Mouse (Mus musculus) kidney, postnatal 14 days (tissue): ENCODE measurements around the gene Krtap3-2.
"Not testable (repeated sequence)": the region's sequence is repeated elsewhere in the genome, so short reads cannot be mapped to it uniquely, and the experiment has no call there.

Experiments
- DNase-seq: peaks from one replicate; pipeline ENCODE4 v3.0.0; 2022; ENCODE audit warnings: mixed read lengths

Krtap3-2 gene

DNA sequence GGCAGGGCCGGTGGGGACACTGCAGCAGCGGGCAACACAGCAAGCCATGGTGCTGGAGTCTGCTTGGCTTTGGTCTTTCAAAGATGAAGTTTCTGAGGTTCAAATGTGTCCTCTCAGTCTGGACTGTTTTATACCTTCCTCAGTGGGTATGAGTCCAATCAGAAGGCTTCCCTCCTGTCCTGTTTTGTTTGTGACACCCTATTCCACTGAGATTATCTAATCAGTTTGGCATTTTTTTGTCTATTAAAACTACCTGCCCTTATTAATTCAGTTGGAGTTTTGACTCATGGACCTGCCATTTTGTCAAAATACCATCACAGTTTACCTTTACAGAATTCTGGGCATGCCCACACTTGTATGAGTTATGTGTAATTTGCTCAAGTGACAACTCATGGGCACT lies at the start of gene Krtap3-2:
Gene Krtap3-2, minus strand, starts transcription at position 101 of the 400 bp plus-strand sequence.
- DNase-seq = no peak

DNA sequence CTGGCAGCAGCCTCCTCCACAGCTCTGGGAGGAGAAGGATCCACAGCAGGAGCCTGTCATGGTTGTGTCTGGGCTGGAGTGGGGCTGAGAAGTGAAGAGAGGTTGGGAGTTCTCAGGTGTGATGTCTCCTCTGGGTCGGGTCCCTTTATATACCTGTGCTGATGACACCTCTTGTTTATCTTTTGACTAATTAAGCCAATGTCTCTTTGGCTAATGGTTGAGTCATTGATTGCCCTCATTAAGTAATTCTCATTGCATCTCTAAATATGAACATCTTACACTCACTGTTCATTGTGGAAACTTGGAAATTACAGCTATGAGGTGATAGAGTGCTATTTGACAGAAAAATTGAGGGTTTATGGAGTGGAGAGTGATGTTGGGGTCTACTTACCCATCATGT lies 46.6 kb upstream of the Krtap3-2 start, which contains the start of gene Gm11938:
Gene Gm11938, minus strand, starts transcription at position 101 of the 400 bp plus-strand sequence.
- DNase-seq = not testable (repeated sequence)

DNA sequence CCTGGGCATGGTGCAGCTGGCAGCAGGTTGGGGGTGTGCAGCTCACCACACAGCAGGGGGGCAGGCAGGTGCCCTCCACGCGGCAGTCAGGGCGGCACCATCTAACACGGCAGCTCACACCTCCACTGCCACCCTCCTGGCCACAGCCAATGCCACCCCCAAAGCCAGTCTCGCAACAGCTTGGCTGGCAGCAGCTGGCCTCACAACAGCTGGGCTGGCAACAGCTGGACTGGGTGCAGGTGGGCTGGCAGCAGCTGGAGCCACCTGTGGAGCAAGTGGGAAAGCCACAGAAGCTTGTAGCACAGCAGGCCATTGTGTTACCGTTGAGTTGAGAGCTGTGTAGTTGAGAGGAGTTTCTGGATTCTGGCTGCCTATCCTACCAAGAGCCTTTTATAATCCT lies 41.1 kb upstream of the Krtap3-2 start, which contains the start of gene Krtap9-3:
Gene Krtap9-3, minus strand, starts transcription at position 364 of the 400 bp plus-strand sequence.
- not testable (repeated sequence) for DNase-seq

DNA sequence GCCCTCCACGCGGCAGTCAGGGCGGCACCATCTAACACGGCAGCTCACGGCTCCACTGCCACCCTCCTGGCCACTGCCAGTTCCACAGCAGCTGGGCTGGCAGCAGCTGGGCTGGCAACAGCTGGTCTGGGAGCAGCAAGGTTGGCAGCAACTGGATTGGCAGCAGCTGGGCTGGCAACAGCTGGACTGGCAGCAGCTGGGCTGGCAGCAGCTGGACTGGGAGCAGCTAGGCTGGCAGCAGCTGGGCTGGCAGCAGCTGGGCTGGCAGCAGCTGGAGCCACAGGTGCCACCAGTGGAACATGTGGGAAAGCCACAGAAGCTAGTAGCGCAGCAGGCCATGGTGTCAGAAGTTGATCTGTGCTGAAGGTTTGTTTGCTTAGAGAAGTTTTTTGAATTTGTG lies 34.3 kb upstream of the Krtap3-2 start, which contains the start of gene Krtap1-3:
Gene Krtap1-3, minus strand, starts transcription at position 359 of the 400 bp plus-strand sequence.
- no peak for DNase-seq

DNA sequence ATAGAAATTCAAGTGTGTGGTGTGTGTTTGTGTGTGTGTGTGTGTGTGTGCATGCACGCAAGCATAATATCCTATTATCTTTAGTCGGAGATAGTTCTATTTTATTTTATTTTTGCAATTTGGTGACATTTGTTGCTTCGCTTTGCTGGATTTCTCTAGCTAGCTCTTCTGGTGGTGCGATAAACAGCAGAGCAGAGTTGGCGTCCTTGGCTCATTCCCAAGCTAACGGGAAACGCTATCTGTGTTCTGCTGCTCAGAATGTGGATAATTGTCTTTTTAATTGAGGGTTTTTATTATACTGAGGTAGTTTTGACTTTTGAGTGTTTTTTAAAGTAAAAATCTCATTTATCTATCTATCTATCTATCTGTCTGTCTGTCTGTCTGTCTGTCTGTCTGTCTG lies 28.4 kb upstream of the Krtap3-2 start:
- DNase-seq = no peak

DNA sequence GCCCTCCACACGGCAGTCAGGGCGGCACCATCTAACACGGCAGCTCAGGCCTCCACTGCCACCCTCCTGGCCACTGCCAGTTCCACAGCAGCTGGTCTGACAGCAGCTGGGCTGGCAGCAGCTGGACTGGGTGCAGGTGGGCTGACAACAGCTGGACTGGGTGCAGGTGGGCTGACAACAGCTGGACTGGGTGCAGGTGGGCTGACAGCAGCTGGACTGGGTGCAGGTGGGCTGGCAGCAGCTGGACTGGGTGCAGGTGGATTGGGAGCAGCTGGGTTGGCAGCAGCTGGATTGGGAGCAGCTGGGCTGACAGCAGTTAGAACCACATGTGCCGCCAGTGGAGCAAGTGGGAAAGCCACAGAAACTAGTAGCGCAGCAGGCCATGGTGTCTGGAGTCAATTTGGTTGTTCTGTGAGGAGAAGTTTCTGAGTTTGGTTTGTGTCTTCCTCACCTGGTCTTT lies 26.6 kb upstream of the Krtap3-2 start, which contains the start of gene Krtap1-4:
Gene Krtap1-4, minus strand, starts transcription at position 410 of the 460 bp plus-strand sequence.
- no peak for DNase-seq

DNA sequence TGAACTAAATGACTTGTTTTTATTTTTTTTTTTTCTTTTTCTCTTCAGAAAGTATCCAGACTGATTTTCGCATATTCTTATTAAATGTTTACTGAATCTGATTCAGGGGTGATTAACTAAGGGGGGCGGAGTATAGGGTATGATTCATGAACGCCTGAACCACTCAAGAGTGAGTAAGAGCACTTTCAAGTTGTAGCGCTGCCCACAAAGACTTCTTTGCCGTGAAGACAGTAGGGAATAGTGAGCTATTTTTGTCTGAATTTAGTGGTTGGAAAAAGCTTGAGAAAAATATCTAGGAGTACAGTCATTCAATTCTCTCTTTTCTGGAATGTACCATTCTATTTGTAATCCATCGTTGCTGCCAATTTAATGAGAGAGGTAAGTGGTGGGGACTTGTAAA lies 24.9 kb upstream of the Krtap3-2 start:
- DNase-seq = no peak

DNA sequence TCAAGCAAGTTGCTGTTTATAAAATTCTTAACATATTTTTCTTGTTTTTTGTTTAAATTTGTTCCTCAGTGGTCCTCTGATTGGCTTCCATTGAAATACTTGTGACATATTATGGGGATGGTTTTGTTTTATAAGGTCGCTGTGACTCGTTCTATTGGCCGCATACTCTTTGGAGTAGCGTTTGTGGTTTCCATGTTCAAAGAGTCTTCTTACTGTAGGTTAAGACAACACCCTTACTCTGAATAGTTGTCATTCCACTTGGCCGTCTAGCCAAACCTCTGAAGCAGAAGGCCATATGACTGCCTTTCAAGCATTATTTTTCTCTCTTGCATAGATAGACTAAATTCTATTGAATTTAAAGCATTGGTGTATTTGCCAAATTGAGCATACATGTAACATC lies 24.4 kb upstream of the Krtap3-2 start:
- no peak for DNase-seq

DNA sequence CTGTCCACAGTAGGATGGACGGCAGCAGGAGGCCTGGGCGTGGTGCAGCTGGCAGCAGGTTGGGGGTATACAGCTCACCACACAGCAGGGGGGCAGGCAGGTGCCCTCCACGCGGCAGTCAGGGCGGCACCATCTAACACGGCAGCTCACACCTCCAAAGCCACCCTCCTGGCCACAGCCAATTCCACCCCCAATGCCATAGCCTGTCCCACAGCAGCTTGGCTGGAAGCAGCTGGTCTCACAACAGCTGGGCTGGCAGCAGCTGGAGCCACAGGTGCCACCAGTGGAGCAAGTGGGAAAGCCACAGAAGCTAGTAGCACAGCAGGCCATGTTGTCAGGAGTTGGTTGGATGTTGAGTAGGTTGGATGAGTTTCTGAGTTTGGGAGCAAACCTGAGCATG lies 24.0 kb upstream of the Krtap3-2 start, which contains the start of gene Krtap1-5:
Gene Krtap1-5, minus strand, starts transcription at position 381 of the 400 bp plus-strand sequence.
- no peak for DNase-seq

DNA sequence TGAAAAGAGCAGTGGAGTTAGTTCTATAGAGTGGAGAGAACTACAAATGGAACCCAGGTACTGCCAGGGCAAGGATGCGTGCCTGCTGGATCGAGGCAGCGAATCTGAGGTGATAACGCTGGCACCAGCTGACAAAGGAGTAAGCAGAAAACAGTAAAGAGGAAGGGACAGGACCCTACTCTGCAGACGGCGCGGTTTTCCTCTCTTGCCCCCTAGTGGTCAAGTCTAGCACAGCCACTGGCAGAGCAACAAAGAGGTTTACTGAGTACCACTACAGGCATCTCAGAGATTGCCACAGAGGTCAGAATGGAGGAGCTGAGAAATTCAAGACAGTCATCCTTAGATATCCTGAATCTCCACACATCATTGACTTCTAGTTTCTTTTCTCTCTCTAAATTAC lies 17.5 kb upstream of the Krtap3-2 start:
- peak; percentile 71 for DNase-seq

DNA sequence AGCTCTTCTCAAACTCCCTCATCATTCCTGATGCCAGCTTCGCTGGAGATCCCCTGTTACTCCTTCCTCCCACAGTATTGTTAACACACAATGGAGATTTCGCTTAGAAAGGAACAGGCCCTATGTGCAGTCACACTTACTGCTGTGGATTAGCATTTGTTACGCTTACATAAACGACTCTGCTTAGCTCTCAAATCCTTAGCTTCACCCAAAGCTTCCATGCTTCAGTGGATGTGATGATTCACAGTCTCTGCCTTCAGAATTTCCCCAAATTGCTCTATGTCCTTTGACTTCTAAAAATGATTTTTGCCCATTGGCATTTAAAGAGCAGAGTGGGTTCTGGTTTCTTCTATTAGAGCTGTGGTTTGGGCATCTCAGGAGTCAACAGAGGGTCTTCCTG lies 16.5 kb upstream of the Krtap3-2 start:
- DNase-seq = no peak

DNA sequence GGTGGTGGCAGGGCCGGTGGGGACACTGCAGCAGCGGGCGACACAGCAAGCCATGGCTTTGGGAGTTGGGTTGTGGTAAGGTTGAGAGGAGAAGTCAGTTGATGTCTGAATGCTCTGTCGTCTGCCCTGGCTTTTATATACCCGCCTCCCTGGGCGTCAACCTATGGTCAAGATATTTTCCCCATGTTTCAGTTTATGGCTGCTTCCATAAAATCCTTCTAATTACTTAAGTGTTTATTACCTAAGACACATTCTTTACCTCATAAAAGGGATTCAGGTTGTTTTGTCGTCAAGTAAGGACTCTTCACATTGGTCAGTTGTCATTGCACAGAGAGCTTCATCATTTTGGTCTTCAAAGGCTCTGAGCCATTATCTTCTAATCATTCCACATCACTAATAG lies 9.9 kb upstream of the Krtap3-2 start, which contains the start of gene Krtap3-1:
Gene Krtap3-1, minus strand, starts transcription at position 101 of the 400 bp plus-strand sequence.
- no peak for DNase-seq

DNA sequence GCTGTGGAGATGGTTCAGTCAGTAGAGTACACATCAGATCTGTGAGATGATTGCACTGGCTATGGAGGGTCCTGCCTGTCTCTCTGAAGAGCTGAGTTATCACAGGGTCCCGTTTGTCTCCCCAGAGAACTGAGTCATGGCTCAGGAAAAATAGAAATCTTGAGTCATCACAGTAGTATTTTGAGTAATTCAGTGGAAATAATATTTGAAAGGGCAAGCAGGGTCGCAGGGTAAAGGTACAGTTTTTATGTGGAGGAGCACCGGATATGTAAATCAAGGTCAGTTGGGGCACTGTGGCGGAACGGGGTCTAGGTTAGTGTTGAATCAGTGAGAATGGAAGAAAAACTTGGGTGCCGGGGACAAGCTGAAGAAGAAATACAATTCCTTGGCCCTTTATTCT lies 5.9 kb upstream of the Krtap3-2 start:
- DNase-seq = no peak

DNA sequence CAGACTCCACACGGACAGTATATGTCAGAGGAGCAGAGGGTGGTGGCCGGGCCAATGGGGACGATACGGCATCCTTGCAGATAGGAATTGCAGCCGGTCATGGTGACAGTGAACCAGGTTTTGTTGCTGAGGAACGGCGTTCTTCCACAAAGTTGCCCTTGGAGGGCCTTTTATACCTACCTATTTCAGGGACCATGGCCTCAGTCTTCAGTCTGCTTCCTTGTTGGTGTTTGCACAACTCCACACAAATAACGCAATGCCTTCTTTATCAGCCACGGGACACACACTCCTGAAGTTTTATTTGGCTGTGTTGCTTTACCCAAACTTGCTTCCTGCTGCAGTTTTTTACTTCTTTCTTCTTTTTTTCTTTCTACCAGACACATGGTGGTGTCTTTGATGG lies 2.7 kb upstream of the Krtap3-2 start, which contains the start of gene Gm11939:
Gene Gm11939, minus strand, starts transcription at position 101 of the 400 bp plus-strand sequence.
- DNase-seq = no peak

DNA sequence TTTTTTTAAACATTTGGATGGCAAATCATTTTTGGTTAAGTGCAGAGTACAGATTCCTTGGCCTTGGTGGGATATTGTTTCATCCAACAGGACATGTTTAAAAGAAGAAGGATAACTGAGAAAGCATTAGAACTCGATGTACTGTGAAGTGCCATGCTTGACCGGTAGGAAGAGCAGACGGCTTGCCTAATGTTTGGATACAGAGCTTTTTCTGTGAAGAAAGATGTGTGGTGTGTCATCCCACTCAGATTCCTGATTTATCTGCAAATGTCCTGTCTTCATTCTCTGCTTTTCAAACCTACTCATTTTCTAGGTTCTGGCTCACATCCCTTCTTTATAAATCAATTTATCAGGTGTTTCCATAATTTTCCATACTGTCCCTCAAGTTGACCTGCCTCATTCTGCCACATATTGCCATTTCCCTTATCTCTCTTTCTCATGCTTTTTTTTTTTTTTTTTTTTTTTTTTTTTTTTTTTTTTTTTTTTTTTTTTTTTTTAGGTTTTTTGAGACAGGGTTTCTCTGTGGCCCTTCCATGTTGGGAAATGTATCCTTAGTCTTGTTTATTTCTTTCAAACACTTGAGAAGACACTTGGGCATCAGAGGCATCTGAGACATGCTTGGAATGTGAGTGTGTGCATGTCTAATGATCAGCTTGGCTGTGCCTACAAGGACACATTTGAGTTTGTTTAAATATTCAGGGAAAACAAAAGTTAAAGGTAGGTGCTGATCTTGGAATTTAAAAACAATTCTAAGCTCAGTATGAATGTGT lies 1.5 kb upstream of the Krtap3-2 start:
- no peak for DNase-seq

DNA sequence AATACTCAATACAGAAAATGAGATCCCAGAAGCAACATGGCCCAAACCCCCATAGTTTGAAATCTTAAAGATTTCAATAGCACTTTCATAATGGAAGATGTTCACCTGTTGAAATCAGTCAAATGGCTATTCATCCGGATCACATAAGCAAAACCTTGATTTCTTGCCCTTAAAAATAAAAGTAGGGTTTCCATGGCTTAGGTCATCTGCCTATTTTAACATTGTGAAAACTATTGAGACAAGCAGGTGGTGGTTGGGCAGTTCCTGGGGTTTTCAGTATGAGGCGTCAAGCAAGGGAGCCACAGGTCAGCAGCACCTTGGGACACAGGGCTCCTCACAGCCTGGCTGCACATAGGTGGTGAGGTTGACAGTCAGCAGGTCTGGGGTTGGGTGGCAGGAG lies 458 bp downstream of the Krtap3-2 start:
- no peak for DNase-seq

DNA sequence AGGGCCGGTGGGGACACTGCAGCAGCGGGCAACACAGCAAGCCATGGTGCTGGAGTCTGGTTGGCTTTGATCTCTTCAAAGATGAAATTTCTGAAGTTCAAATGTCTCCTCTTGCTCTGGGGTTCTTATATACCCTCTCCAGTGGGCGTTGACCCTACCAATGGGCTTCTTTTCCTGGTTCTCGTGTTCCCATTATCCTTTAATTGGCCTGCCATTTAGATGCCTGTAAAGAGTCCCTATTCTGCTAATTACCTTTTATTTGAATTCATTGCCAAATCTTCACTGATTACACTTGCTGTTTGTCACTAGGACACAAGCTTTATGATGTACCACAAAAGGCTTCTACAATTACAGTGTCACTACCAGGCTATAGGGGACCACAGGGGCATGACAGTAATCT lies 5.9 kb downstream of the Krtap3-2 start, which contains the start of gene Krtap3-3:
Gene Krtap3-3, minus strand, starts transcription at position 101 of the 400 bp plus-strand sequence.
- no peak for DNase-seq

DNA sequence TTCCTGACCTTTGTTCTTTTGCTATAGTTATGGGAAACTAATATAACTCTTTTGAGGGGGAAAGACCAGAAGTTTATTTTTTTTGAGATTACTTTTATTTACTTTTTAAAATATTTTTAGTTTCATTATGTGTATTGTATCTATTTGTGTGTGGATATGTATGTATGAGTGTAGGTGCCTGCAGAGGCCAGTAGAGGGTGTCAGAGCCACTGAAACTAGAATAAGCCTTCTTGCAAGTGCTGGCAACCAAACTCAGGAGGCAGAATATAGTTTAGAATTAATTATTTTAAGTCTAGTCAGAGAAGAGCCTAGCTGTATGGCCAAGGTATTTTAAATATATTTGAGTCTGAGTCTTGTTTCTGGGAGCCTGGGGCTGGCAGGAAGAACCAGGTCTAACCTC lies 8.8 kb downstream of the Krtap3-2 start:
- DNase-seq = no peak

DNA sequence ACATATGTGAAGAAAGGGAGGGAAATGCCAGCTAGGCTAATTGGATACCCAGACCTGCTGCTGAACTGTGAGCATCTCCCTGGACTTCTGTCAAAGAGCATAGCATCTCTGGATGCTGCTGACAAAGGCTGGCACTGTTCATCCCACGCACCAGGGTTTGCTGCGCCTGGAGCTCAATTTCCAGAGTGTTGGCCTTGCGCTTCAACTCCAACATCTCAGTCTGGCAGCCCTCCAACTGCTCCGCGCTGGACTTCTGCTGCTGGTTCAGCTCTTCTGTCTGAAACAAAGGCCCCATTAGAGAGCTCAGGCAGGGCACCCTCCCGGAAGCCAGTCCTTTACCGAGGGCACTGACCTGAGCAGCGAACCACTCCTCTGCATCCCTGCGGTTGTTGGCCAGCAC lies 16.9 kb downstream of the Krtap3-2 start:
- DNase-seq = peak; percentile 39

DNA sequence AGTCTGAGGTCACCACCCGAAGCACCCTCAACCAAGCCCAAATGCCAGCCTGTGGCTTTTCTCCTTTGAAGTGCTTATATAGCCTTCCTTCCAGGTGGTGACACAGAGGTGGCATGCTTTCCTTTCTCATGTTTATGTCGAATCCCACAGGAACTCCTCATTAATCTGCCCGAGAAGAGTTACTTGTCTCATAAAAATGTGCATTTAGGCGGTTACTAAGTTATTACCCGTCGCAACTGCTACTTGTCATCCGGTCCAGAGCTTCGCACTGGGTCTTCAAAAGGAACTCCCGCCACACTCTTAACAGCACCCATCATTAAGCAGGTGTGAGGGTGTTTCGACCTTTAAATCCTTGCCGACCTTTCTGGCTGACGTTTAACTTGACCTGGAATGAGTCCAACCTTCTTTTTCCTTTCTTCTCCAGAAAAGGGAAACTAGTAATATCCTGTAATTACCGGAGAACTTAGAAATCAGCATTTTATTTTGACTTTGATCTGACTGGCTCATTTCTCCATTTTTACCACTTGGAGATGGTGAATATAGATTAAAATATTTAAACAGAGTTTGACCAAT lies 35.3 kb downstream of the Krtap3-2 start, which contains the start of gene Krt39:
Gene Krt39, minus strand, starts transcription at position 51 of the 573 bp plus-strand sequence.
- DNase-seq = peak; percentile 14

DNA sequence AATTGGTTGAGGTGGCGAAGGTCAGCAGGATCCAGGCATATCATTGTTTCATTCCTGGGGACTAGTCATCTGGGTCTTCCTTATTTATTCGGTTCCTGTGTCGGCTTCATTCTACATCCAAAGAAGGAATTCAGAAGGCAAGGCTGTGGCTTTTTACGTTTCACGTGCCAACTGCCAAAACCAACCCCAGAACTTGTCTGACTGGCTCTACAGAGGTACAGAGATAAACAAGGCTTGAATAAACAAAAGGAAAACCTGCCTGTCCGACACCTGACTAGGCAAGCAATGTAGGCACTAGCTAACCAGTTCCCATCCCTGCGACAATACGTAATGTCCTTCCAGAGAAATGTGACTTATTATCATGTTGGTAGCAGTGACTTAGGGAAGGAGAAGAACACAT lies 42.6 kb downstream of the Krtap3-2 start:
- peak; percentile 12 for DNase-seq
